Mouse (Mus musculus) thymus, postnatal 25 days (tissue): ENCODE measurements around the gene Ccar1.
"Not testable (repeated sequence)": the region's sequence is repeated elsewhere in the genome, so short reads cannot be mapped to it uniquely, and the experiment has no call there.

Experiments used
- DNase-seq: peaks from one replicate; pipeline ENCODE4 v3.0.0; 2022

Gene Ccar1

GRCm38 (mm10) chr10:62724936-62725335, 67.2 kb downstream of the Ccar1 start:
- DNase-seq: no peak

DNA sequence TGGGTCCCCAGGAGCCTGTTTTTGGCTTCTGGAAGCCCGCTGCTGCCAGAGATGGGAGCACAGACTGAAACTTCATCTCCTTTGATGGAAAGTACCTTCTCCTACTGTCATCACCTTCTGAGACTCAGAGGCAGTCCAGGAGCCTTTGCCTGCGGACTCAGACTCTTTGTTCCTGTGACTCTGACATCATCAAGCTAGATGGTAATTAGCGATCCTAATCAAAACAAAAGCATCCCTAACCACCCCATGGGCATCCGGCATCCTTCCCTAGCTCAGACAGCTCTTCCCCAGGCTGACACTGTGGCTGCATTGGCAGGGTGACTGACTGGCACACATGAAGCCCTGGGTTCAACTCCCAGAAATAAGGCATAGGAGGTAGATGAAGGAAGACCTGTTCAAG, 69.4 kb downstream of the Ccar1 start:
- DNase-seq: no peak

DNA sequence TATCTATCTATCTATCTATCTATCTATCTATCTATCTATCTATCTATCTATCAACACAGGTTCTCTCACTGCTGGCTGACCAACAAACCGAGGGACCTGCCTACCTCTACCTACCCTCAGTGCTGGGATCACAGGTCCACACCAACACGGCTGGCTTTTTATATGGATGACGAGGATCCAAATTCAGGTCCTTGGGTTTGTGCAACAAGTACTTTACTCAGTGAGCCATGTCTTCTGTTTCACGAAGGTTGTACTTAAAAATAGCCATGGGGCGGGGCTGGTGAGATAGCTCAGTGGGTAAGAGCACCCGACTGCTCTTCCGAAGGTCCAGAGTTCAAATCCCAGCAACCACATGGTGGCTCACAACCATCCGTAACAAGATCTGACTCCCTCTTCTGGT, 71.5 kb downstream of the Ccar1 start:
- DNase-seq: not testable (repeated sequence)

DNA sequence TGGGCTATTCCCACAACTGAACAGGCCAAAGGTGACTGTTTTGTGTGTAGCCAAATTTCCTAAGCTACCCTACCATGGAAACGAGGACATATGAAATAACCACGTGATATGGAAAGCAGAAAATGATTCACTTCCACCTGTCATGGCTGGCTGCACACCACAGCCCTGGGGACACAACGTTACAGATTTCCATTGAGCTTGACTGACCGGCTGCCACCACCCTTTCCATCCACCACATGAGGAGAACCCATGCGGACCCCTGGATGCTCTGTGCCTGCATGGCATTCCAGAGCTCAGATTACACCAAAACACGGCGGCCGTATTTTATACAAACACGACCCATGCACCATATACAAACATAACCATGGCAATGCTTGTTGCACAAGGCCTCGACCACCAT, 78.6 kb downstream of the Ccar1 start:
- DNase-seq: no peak

GRCm38 (mm10) chr10:62703579-62703978, 88.5 kb downstream of the Ccar1 start:
- no peak for DNase-seq

DNA sequence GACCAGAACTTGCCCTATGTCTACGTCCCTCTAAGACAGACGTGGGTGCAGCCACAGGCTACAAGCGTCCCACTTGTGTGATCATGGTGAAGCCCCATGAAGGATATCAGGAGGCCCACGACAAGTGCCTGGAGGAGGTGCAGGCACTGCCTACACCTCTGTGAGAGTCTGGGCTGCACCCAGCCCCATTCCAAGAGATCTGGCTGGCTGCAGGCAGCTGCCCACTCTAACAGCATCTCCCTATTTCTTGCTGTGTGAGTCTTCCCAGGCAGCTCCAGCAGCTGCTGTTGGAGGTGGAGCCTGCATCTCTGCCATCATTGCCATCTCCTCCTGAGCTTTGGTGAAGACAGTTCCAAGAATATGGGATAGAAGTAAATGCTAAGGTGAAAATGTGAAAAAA, 89.7 kb downstream of the Ccar1 start:
- DNase-seq: no peak
